Mouse (Mus musculus) thymus, postnatal 25 days (tissue): ENCODE measurements around the gene Magi3.

Experiments used
- DNase-seq: peaks from one replicate; pipeline ENCODE4 v3.0.0; 2022

The Magi3 gene

DNA sequence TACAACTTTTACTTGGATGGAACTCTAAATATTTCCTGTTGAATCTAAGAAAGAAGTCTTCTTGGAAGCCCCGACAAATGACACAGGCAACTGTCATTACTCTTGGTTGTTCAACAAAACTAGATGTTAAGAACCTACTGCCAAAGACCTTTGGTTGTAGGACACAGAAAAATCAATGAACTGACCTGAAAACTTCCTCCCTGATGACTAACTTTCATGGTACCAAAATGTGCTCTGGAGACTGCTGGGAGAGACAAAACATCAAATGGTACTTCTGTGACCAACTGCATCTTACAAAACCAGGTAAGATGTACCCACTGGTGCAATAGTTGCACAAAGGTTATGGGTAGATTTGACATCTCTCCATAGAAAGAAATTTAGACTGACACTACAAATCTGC lies 30.9 kb downstream of the Magi3 start:
- no peak for DNase-seq

DNA sequence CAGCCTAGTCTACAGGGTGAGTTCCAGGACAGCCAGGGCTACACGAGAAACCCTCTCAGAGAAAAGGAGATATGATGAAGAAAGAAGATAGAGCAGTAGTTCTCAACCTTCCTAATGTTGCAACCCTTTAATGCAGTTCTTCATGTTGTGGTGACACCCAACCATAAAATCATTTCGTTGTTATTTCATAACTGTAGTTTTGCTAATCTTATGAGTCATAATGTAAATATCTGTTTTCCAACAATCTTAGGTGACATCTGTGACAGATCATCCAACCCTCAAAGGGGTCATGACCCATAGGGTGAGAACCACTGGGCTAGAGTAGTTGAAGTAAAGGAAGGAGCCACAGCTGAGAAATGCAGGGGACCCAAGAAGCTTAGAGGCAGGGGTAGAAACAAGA lies 35.9 kb downstream of the Magi3 start:
- no peak for DNase-seq

DNA sequence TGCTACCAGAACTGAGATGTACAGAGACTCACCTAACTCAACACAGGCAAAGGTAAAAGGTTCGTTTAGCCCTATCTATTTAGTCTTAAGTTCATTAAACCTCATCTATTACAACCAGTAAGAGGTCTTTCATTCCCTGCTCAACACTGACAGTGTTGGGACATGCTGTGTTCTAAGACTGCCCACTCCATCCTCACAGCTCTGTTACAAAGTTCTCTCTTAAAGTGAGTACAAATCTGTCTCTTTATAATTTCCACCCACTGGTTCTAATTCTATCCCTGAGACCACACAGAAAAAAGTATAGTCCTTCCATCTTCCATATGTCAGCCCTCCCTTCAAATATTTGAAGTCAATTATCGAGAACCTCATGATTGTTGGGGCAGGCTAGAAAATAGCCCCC lies 36.5 kb downstream of the Magi3 start:
- DNase-seq: no peak

DNA sequence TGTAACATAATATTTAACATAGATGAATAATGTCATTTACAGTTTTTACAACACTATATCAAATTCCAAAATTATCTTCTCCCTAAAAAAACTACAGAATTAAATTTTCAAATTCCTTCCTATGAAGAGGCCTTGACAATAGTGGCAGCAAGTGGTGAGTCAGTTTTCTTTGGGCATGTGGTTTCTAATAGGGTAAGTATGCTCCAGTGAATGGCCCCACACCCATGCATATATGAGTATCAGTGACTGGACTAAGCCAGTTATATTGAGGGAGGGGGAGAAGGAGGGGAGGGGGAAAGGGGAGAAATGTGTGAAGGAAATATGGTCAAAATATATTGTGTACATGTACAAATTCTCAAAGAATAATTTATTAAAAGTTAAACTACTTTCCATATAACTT lies 37.5 kb downstream of the Magi3 start:
- DNase-seq: no peak

DNA sequence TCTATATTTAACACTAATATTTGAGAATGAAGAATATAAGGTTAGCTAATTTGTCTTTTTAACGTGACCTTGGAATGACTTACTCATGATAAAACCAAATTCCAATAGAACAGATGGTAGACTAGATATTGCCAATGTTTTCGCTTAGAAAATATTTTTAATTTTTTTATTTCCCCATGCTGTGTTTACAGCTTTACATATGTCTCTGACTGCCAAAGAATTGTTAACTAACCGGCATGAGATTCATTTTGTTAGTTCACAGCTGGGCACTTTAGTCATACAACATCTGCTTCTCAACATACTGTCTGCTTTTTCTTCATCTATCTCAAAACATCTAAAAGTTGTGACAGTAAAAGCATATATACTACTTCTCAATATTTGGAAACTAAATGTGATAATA lies 58.8 kb downstream of the Magi3 start:
- no peak for DNase-seq

DNA sequence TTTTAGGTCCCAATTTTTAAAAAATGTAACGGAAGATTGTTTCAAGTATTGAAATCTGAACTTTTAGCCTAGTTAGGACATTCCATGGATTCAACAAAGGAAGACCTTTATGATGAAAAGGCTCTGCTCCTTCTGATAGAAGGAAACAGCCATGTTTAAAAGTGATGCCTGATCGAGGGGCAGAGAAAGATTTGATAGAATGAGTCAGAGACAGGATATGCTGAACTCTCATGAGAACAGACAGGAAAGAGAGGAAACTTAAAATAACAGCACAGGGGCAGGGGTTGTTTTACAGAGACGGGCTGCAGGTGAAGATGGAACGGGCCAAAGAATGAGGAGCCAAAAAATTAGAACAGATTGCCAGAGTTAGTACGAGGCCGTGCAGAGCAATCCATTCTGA lies 59.6 kb downstream of the Magi3 start:
- DNase-seq: no peak

DNA sequence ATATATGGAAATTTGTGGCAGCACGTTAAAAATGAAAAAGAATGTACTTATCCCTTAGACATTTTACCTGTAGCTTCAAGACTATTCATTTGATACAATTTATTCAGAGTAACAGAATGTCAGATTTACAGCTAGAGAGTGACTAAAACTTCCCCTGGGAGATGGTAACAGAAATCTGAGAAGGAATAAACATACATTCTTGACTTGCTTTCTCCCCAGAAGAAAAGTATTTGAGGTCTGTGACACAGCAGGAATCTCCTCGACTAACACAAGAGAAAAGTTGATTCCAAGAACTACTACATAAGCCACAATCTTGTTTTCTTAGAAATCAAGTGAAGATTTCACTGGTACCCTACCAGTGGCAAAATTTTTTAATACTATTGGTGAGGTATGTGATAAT lies 70.0 kb downstream of the Magi3 start:
- no peak for DNase-seq

DNA sequence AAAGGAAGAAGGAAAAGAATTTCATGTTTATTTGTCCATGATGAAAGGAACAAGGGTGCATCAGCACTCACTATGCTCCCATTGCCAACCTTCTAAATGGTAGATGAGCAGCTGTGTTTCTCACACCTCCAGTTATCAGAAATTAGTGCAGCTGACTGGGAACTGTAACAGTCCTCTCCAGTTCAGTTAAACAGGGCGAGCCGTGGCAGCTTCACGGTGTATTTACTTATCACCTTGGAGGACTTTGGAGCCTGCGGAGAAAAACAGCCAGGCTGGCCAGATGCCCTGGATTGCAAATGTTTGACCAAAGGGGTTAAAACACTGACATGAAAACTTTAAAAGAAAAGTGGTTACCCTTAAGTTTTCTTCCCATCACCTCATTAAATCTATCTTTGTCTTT lies 77.8 kb downstream of the Magi3 start:
- no peak for DNase-seq

DNA sequence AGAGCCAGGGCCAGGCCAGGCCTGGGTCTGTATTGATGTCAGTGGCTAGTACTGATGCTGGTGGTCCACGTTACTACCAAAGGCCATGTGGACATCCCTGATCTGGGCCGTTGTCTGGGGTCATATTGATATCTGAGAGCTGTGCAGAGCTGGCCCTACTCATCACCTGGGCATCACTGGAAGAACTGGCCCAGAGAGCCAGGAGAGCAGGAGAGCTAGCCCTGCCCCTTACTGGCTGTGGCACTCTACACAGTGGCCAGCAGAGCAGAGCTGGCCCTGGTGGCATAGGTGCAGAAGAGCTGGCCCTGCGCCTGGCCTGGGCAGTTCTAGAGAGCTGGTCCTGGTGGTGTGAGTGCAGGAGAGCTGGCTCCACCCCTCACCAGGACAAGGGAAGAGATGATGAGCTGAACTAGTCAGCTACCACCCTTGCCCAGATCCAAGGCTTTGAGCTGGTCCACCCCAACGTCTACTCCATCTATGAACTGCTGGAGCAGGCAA lies 81.2 kb downstream of the Magi3 start:
- no peak for DNase-seq

DNA sequence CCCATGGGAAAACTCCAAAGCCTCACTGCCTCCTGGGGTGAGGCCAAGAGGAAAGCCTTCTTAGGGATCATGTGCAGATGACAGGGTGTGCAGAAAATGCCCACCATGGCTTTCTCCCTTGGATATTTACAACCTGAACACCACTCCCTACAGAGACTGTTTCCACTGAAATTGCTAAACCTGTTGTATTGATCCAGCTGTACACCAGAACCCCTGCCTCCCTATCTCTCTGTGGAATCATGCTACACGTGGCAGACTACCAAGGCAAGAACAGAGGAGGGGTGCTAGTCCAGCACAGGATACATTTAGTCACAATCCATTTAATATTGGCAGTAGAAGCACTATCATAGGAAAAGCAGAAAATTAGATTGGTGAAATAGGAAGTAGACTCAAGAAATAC lies 94.5 kb downstream of the Magi3 start:
- DNase-seq: no peak

DNA sequence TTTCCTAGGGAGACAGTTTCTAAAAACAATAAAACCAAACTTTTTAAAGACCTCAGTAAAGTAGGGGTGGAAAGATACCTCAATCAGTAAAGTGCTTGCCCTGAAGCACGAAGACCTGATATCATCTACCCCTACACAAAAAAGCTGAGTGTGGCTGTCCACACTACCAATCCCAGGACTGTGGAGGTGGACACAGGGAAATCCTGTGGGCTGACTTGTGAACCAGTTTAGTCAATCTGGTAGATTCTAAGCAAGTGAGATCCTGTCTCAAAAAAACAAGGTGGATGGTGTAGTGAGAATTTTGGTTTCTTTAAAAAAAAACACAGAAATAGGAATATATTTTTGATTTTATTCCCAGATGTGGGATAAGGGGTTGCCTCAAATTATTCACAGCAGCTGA lies 96.3 kb downstream of the Magi3 start:
- DNase-seq: no peak

DNA sequence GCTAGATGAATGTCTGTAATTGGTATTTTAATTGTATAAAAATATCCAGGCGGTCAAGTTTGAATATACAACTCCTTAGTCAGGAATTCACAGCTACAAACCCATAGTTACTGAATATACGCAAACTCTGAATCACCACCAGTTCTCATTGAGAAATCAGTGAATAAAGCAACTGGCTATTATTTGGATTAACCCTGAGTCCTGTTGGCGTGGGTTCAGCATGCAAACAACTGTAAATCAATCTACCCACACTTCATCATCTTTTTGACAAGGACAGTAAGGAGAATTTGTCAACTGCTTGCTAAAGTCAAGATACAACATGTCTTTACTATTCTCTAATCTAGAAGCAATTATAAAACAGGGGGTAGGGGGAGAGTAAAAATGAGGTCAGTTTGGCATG lies 110.7 kb downstream of the Magi3 start:
- no peak for DNase-seq

DNA sequence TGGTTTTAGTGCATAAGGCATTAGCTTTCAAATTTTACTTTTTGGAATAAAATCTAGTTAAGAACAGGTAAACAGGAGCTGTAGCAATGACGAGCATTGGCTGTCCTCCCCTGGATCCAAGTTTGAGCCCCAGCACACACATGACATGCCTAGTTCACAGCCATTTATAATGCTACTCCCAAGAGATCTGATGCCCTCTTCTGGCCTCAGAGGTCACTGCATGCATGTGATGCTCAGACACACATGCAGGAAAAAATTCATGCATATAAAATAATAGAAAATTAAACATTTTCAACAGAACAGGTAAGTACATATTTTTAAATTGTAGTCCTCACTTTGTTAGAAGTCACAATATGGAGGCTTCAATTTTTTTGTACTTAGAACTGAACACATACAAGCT lies 115.2 kb downstream of the Magi3 start:
- DNase-seq: peak; percentile 72

DNA sequence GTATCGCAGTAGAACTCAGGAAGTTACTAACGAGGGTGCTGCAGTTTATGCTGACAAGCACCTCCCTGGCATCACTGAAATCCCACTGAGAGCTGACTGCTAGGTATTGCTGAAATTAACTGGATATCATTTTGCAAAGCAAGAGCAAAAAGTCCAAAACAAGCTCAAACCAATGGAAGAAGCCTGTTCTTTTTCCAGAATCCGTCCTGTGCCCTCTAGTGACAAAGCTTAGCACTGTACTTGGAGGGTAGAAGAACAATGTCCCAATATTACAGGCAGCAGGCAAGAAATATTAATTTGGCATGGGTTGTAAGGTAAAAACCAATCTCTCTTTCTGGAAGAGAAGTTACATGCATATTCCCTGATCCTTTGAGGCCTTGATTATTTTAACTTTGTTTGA lies 118.5 kb downstream of the Magi3 start:
- DNase-seq: no peak

DNA sequence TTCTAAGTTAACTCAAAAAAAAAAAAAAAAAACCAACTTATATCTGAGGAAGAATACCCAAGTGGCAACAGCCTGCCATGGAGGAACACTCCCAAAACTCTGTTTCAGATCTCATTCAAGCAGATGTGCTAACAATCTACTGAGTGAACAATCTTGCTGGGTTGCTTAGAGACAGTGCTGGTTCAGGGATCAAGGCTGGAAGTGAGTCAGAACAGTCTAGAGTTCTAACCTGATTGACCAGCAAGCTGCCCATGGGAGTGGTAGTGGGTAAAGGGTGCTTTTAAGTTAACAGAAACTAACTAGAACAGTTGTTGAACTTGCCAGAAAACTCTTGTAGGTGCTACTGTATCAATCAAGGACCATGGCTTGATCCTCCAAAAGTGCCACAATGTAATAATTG lies 118.9 kb downstream of the Magi3 start:
- no peak for DNase-seq

DNA sequence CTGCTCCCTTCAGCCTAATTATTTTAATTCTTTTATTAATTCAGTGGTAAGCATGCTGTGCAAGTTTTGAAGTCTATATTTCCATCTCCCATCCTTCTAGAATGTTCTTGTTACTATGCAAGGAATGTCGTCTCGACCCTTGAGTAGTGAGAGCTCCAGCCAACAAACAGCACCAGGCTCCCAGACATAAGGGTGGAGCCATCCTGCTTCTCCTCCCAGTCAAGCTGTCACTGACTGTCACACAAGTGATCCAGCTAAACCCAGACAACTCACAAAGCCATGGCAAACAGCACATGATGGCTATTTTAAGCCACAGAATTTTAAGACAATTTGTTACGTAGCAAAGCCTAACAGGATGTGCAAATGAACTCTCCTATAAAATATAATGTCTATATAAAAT lies 124.2 kb downstream of the Magi3 start:
- no peak for DNase-seq

DNA sequence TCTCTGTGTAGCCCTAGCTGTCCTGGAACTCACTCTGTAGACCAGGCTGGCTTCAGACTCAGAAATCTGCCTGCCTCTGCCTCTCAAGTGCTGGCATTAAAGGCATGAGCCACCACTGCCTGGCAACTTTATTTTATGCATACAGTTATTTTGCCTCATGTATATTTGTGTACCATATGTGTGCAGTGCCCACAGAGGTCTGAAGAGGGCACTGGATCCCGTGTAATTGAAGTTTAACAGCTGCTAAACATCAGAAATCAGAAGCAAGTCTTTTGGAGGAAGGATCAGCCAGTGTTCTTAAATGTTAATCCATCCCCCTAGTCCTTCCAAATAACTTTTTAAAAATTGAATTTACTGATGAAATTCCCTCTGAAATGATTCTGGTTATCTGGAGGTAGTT lies 125.5 kb downstream of the Magi3 start:
- DNase-seq: no peak

DNA sequence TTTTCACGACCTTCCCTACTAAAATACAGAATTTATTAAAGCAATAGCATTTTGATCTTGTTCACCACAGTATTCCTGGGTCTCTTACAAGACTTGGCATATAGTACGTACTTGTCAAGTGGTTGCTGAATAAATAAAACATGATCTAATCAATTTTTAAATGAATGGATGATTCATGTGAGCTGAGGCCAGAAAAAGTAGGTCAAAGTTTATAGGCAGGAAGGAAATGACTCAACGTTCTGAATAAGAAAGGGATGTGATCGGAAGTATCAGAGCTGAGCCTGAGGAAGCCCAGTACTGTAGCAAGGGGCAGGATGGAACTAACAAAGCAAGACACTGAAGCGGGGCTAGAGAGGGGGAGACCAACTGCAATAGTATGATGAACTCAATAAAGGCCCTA lies 127.4 kb downstream of the Magi3 start:
- no peak for DNase-seq

DNA sequence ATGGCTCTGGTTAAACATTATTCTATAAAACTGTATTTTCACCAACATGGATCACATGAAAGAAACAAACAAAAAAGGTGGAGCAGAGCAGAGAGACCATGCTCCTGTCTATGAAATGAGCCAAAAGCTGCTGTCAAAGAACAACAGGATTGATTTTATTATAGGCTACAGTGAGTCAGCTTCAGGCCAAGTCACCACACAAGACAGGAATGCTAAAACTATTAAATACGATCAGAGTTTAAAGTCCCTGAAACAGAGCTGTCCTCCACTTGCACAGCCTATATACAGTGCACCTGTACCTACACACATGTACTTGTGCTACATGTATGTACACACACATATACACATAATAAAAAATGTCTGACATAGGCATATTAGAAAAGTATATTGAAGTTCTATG lies 138.1 kb downstream of the Magi3 start:
- DNase-seq: no peak

DNA sequence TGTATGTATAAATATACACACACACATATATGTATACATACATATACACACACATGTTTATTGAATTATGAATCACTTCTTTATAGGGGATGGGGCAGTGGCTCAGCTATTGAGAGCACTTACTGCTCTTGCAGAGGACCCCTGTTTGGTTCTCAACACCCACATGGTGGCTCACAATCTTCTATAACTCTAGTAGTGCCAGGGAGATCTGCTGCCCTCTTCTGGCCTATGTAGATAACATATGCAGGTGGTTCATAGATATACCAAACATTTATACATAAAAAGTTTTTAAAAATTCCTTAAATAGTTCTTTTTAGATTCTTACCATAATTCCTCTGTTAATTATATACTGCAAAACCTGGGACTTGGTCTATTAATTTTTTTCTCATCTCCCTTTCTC lies 141.4 kb downstream of the Magi3 start:
- DNase-seq: peak; percentile 5

DNA sequence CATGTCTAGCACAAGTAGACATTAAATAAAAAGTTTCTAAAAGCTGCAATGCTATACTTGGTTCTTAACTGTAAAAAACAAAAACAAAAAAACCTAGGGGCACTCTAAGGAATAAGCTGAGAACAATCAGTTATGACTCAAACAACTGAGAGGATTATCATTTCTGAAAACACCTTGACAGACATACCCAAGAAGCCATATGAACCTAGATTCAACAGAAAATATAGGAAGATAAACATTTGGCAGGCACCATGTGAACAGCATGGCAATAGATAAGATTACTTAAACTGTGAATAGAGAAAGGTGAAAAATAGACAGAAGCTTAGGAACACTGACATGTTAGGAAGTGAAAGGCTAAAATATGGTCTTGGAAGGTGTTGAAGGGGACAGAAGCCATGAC lies 150.8 kb downstream of the Magi3 start:
- no peak for DNase-seq

DNA sequence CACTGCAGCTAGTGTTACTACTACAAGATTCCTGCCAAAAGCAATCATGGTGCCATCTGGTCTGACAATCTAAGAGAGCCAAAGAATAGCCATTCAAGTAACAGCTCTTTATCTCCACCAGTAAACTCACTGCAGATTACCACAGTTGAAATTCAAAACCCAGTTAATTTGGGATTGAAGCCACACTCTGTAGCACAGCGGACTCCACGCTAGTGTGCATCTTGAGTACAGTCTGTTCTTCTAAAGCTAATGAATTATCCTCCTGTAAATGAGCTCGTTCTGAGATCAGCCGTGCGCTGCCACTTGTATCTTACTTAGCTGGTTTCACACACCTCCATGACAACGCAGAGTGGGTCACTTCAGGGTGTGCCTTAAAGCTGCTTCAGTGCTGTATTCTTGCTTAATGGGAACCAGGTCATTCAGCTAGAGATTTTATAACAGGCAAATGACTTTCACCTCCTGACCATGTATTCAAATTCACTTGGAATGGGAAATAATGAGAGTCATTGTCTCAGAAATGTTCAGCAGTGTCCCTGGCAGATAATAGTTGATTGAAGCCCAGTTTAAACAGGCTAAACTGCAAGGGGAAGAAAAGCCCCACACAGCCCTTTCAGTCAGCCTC lies 161.1 kb downstream of the Magi3 start:
- DNase-seq: no peak

DNA sequence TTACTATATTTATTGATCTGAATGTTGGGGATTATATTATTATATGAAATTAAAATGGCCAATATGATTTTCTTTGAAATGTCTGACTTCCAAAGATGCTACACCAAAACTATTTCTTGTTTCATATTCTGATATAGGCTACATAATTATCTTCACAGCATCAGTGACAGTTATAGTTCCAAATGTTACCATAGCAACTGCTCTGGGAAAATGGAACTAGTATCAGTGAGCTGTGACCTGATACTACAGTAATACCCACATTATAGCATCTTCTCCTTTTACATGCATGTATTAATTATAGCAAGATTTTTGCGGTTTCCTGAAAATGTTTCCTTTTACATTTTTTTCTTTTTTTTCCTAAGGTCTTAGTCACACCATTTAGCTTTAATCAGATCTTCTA lies 187.4 kb downstream of the Magi3 start:
- DNase-seq: no peak

DNA sequence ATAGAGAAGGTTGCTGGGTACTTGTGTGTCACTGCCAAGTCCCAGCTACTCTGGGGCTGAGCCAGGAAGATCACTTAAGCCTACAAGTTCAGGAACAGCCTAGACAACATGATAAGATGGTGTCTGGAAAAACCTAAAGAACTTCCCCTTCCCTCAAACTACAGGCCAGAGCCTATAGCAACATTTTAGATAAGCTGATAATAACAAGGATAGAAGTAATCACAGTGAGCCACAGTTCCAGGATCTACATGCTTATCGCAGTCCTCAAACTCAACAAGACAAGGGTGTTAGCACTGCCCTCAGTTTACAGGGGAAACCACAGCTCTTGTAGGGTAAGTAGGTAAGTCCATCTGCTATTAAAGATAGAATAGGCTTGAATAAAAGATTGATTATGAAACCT lies 188.1 kb downstream of the Magi3 start:
- no peak for DNase-seq

DNA sequence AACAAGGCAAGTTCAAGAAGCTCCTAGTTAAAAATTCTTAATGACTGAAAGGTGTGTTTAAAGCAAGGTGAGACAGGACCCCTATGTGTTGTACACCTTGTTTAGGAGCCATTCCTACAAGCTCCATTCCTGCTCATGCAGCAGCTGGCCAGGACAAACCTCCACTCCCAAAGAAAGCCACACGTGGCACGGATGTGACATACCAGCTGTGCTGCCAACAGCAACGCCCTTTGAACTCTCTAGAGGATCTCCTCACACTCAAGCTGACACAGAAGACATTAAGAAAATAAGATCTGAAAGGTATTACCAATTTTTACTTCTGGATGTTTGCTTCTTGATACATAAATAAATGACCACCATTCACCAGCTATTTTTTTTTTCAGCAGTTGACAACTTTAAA lies 193.2 kb downstream of the Magi3 start:
- no peak for DNase-seq

DNA sequence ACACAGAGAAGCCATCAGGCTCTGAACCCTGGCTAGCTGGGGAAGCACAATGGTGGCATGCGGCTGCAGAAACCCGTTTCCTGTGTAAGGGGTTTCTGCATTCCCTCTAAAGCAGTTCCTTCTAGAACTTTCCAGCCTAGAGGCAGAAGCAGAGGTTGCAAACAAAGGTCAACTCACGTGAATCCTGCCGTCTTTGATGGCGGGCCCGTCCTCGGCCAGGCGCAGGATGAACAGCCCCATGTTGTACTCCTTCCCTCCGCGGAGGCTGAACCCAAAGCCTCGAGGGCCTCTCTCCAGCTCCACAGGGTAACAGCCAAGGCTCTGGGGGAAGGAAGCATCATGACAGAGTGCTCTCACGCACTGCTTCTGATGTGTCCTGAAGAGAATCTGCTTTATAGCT lies 200.1 kb downstream of the Magi3 start:
- no peak for DNase-seq
